Mouse (Mus musculus) thymus, adult 2 months (tissue): ENCODE measurements at regions not wholly inside any gene's neighbourhood (a gene's known extent, or its start where the extent isn't known, plus 50 kb on each side); places are given as distances from the start of the nearest gene placed in this dataset.

Experiments
- CTCF ChIP-seq: fragments of 200-500 bp; IDR thresholded peaks from 2 replicates; pipeline ENCODE4 v1.5.1; 2012; ENCODE audit warnings: mild to moderate bottlenecking, control low read depth, low read length, moderate library complexity, borderline replicate concordance; ENCODE audit not compliant: control insufficient read depth, poor library complexity, insufficient read depth; ENCODE audit errors: extremely low read depth
- POLR2A ChIP-seq: fragments of 200-500 bp; IDR thresholded peaks from 2 replicates; pipeline ENCODE4 v1.6.1; 2012; ENCODE audit warnings: mild to moderate bottlenecking, low read length, control low read depth, moderate library complexity; ENCODE audit not compliant: control insufficient read depth, poor library complexity, insufficient read depth; ENCODE audit errors: extremely low read depth

DNA sequence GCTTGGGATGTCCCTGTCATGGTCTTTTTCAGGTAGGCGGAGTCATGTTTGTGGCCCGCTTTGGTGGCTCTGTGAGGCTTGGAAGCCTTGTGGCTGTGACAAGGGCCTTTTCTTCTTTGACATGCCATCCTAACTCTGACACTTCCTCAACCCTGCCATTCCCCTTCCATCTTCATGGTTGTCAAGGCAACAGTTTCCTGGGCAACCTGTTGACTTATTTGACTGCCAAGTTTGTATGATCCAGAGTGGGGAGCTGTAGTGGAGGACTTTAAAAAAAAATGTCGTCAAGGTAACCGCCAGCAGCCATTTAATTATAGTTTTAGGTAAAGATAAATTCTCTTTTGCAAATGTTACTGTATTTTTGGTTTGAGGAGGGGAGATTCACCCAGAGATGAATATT, 56.8 kb upstream of the Kcng1 start:
- no peak for TF ChIP-seq CTCF
- TF ChIP-seq POLR2A, result no peak
